Mouse (Mus musculus) CD4-positive naive resting alpha-beta T cell, adult 57 days (primary cell): Measurements from ENCODE around the gene Gm13275. TPM values are rescaled to one million over a fixed set of nuclear protein-coding genes. Genes with fewer than 3 reads are reported as not detected.

Experiments used
- total RNA-seq: library from RNA; stranded (reverse); gene quantifications from one replicate; pipeline ENCODE4 v1.2.4, GENCODE M21; 2023

Gene Gm13275
- total RNA-seq, result not detected

GRCm38 (mm10) chr4:88793936-88794675 lies at the start of gene Gm13275:
Gm13275 (plus strand) TSS chr4:88794487.

GRCm38 (mm10) chr4:88754818-88755340 lies 39.4 kb upstream of the Gm13275 start, which contains the start of gene Gm13271:
Gm13271 (plus strand) TSS chr4:88754868.

GRCm38 (mm10) chr4:88759610-88760268 lies 34.5 kb upstream of the Gm13275 start, which contains the start of gene Gm13283:
Gm13283 (plus strand) TSS chr4:88760119.

GRCm38 (mm10) chr4:88773534-88773933 lies 20.8 kb upstream of the Gm13275 start, which contains the start of gene Gm13290:
Gm13290 (plus strand) TSS chr4:88773834.

GRCm38 (mm10) chr4:88776622-88777021 lies 17.7 kb upstream of the Gm13275 start, which contains the start of gene Gm13289:
Gm13289 (plus strand) TSS chr4:88776922.

GRCm38 (mm10) chr4:88779550-88779949 lies 14.7 kb upstream of the Gm13275 start, which contains the start of gene Gm13272:
Gm13272 (plus strand) TSS chr4:88779850.

GRCm38 (mm10) chr4:88781831-88782230 lies 12.5 kb upstream of the Gm13275 start, which contains the start of gene Ifnz:
Ifnz (plus strand) TSS chr4:88782131.

GRCm38 (mm10) chr4:88785409-88785808 lies 8.9 kb upstream of the Gm13275 start, which contains the start of gene Gm13276:
Gm13276 (plus strand) TSS chr4:88785709.

GRCm38 (mm10) chr4:88788402-88788801 lies 5.9 kb upstream of the Gm13275 start, which contains the start of gene Gm13277:
Gm13277 (plus strand) TSS chr4:88788632.

GRCm38 (mm10) chr4:88791250-88791649 lies 3.0 kb upstream of the Gm13275 start, which contains the start of gene Gm13278:
Gm13278 (plus strand) TSS chr4:88791550.

GRCm38 (mm10) chr4:88797097-88797496 lies 2.8 kb downstream of the Gm13275 start, which contains the start of gene Gm13279:
Gm13279 (plus strand) TSS chr4:88797397.

GRCm38 (mm10) chr4:88799365-88799764 lies 5.1 kb downstream of the Gm13275 start, which contains the start of gene Gm13285:
Gm13285 (plus strand) TSS chr4:88799665.

GRCm38 (mm10) chr4:88802954-88803353 lies 8.7 kb downstream of the Gm13275 start, which contains the start of gene Gm13287:
Gm13287 (plus strand) TSS chr4:88803254.

GRCm38 (mm10) chr4:88805231-88805630 lies 10.9 kb downstream of the Gm13275 start, which contains the start of gene Gm13288:
Gm13288 (plus strand) TSS chr4:88805531.

GRCm38 (mm10) chr4:88815928-88816327 lies 21.6 kb downstream of the Gm13275 start, which contains the start of gene Ifna7:
Ifna7 (plus strand) TSS chr4:88816228.

GRCm38 (mm10) chr4:88819659-88820058 lies 25.4 kb downstream of the Gm13275 start, which contains the start of gene Ifna11:
Ifna11 (plus strand) TSS chr4:88819959.

GRCm38 (mm10) chr4:88827116-88827515 lies 32.8 kb downstream of the Gm13275 start, which contains the start of gene Ifna6:
Ifna6 (plus strand) TSS chr4:88827416.

GRCm38 (mm10) chr4:88835225-88835624 lies 40.9 kb downstream of the Gm13275 start, which contains the start of gene Ifna5:
Ifna5 (plus strand) TSS chr4:88835525.

GRCm38 (mm10) chr4:88841438-88841911 lies 47.2 kb downstream of the Gm13275 start, which contains the start of gene Ifna4:
Ifna4 (plus strand) TSS chr4:88841861.

